Mouse (Mus musculus) embryonic stem cell, embryonic (primary cell): Measurements from ENCODE around the gene Tfrc.

Experiments used
- CTCF ChIA-PET, 4 experiments: fragments of 300-600 bp in 2 of 4; fragments of 350-600 bp in 2 of 4; sonication (Branson Sonifier 250); formaldehyde crosslinking; loops; one replicate each; lab custom pipeline; 2022; ENCODE audit warnings: inconsistent platforms in 2 of 4; lab: Charles Lee
- POLR2A ChIA-PET, 4 experiments: fragments of 300-600 bp in 2 of 4; fragments of 350-600 bp in 2 of 4; sonication (Branson Sonifier 250); formaldehyde crosslinking; loops; one replicate each; lab custom pipeline; 2022; ENCODE audit warnings: antibody characterized with exemption in 4 of 4, inconsistent platforms in 1 of 4; lab: Charles Lee

Tfrc gene

DNA sequence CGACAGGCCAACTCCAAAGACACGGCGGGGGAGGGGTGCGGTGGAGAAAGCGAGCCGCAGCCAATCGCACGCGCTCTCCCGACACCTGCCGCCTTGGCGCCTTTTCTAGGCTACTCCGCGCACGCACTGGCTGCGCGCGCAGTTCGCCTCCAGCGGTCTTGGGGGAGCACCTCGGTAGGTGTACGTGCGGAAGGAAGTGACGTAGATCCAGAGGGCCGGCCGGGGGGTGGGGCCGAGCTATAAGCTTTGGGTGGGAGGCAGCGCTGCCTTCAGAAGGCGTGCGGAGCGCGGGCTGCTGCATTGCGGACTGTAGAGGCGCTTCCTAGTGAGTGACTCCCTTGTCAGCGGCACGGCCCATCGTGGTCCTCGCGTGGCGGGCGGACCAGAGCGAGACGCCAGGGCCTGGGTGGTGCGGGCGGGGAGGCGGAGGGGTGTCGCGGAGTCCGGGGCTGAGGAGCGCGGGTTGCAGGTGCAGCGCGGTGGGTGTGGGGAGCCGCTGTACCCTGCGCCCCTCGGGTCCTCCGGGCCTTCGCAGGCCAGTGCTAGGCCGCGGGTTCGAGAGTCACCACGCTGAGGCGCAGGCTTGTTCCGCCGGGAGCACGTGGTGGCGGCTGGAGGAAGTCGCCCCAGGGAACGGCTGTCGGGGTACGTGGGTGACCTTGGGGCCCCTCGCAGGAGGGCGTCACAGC is at the start of gene Tfrc:
Tfrc (plus strand) TSS at position 209 of the 689 bp plus-strand sequence.
- CTCF ChIA-PET, result interaction anchor here (0.5 to 2.0 kb wide), 13 partner anchors 50 to 613 kb away, joined by 3 to 9 read pairs (median 4); no protein-coding TSS in a partner anchor
- POLR2A ChIA-PET, result interaction anchor here (0.5 to 10.0 kb wide), 149 partner anchors 8 to 820 kb away, joined by 3 to 169 read pairs (median 5); partner anchors contain the start of genes Fbxo45 (in 2 of the 4), Pcyt1a (in 2 of the 4), Tnk2 (in 2 of the 4) and Wdr53 (in 2 of the 4)

DNA sequence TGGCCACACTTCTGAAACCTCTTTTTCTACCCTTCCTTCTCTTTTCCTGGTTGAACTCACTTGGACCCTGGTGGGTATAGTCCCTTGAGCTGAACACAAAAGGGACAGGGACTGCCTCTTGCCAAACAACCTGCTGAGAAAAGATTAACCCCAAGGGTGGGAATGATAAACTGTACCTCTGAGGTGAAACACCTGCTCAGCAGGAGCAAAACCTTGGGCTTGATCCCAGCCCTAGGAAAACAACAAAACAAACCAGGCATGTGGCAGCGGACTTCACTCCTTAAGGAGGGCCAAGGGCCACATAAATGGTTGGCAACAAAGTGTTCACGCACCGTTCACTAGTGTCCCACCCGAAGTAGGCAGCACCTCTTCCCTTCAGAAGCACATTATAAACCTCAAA is 49.2 kb upstream of the Tfrc start:
- CTCF ChIA-PET, result no interaction called here
- POLR2A ChIA-PET, result interaction anchor here in 2 of 4 experiments (1.0 to 1.9 kb wide), 2 partner anchors 10 to 50 kb away, joined by 4 to 9 read pairs; partner anchors contain the start of gene Tfrc (in 1 of the 2)

DNA sequence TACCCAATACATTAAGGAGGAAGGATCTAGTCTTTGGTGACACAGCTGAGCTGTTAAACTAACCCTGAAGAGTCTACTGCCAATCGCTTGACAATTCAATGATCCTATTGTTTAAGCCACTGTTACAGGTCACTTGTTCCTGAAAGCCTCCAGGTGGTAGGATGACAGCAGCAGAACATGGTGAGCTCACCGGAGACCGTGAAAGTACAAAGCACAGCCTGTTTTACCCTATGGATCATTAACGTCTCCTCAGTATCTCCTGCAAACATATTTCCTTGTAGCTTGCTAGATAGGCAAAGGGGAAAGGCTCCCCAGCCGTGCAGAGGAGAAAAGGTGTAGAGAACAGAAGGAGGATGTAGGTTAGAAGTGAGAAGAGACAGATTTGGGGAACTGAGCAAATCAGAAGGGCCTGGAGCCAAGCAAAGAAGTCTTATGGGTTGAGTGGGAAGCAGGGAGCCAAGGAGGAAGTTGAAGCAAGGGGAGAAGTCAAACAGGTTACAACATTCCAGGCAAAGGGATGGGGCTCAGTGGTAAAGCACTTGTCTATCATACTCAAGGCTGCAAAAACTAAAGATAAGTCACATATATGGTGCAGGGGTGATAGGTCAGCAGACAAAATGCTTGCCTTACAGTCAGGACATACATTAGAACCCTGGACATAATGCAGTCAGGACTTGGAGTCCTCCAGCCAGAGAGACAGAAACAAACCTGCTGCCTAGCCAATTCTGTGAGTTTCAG is 45.5 kb upstream of the Tfrc start:
- CTCF ChIA-PET, result no interaction called here
- POLR2A ChIA-PET, result interaction anchor here in 3 of 4 experiments (0.6 to 1.8 kb wide), 8 partner anchors 10 to 679 kb away, joined by 3 to 7 read pairs (median 3); partner anchors contain the start of gene Tfrc (in 2 of the 3)

DNA sequence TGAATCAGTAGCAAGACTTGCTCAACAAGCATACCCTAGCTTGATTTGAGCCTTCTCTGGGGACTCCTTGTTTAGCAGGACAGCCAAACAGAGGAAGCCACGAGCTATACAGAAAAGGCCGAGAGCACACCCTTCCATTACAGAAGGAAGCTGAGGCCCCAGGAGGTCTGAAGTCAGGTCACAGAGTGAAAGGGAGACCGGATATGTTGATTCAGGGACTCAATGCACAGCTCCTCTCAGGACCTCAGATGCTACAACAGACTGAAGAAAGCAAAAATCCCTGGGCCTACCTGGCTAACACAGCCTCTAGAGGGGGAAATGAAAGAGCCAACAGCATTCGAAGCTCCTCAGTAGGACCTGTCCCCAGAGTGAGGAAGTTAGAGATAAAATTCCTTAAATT is 41.4 kb upstream of the Tfrc start:
- ChIA-PET CTCF (interaction anchor here (0.5 to 2.2 kb wide), 9 partner anchors 16 to 1875 kb away, joined by 3 to 9 read pairs (median 3); no protein-coding TSS in a partner anchor), POLR2A (interaction anchor here in 3 of 4 experiments (0.6 to 3.2 kb wide), 25 partner anchors 13 to 72 kb away, joined by 3 to 22 read pairs (median 4); partner anchors contain the start of gene Tfrc (in 3 of the 3))

DNA sequence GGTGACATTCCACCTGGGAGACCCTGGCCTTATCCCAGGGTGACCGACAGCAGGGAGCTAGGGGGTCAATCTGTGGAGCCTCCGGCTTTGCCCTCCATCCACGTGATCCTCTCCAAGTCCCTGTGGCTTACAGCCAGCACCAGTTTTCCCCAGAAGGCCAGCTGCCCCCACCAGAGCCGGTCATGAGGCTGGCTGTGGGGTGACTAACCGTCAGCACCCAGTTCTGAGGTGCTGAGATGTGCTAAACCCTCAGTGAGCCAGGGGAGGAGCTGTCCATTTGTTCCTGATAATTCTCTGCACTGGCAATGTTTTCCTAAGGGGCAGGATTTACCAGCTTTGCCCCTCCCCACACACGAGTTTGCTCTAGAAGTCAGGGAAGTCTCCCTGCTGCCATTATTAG is 40.3 kb upstream of the Tfrc start:
- POLR2A ChIA-PET, result interaction anchor here in 3 of 4 experiments (0.6 to 3.2 kb wide), 19 partner anchors 12 to 149 kb away, joined by 3 to 22 read pairs (median 4); partner anchors contain the start of genes Tfrc (in 3 of the 3) and Tctex1d2 (in 1 of the 3)
- CTCF ChIA-PET, result interaction anchor here in 2 of 4 experiments (0.6 to 2.2 kb wide), 10 partner anchors 10 to 598 kb away, joined by 3 to 6 read pairs (median 3); no protein-coding TSS in a partner anchor

DNA sequence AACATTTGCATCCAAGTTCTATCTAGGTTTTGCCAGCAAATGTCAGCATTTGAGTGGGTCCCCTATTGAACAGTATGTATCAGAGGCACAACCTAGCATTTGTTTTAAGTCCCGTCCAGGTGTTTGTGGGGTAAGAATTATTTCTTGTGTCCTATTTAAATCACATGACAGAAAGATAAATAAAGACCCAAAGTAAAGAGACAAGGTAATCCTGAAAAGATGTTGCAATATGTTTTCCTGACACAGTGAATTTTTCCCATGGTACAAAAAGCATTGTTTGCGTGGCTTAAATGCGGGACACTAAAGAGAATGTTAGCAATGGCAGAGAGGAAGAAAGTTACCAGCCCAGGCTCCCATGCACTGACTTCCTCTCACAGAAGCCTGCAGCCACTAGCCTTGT is 38.7 kb upstream of the Tfrc start:
- ChIA-PET POLR2A (interaction anchor here in 1 of 4 experiments (0.6 to 1.6 kb wide), 3 partner anchors 9 to 54 kb away, joined by 3 to 5 read pairs (median 3); no protein-coding TSS in a partner anchor), CTCF (no interaction called here)

DNA sequence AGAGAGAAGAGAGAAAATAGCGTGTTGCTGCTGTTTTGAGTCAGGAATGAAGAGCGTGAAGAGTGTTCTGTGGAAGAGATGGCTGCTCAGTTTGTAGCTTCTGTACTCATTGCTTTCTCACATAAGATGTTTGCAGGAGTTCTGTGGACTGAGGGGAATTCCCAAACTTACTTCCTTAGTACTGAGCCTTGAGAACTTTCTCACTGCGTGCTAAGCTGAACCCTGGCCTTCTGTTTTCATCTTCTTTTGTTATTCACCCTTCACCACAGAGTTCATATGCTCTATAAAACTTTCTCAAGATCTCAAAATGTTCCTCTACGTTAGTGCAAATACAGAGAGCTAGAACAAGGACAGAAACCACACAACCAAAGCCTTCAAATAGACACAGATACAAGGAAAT is 36.2 kb upstream of the Tfrc start:
- POLR2A ChIA-PET, result interaction anchor here in 3 of 4 experiments (0.6 to 2.5 kb wide), 6 partner anchors 17 to 65 kb away, joined by 3 to 9 read pairs (median 4); no protein-coding TSS in a partner anchor
- CTCF ChIA-PET, result no interaction called here

DNA sequence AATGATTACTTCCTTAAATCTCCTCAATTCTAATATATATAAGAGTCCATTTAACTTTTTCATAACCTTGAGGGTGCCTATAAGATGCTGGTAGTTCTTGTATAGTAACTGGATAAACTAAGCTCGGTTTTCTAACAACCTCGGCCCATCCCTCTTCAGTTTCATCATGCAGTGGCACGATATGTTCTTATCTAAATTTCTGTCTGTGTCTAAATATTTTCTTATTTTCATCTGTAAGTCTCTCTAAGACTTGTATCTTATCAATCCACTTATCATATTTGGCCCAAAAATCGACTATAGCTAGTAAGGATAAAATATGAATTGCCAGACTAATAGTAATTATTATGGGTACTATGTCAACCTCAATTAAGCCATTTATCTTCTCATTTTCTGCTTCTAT is 22.2 kb upstream of the Tfrc start:
- POLR2A ChIA-PET, result interaction anchor here in 1 of 4 experiments (0.6 to 0.8 kb wide), 3 partner anchors 10 to 51 kb away, joined by 3 to 4 read pairs (median 3); no protein-coding TSS in a partner anchor
- CTCF ChIA-PET, result no interaction called here

DNA sequence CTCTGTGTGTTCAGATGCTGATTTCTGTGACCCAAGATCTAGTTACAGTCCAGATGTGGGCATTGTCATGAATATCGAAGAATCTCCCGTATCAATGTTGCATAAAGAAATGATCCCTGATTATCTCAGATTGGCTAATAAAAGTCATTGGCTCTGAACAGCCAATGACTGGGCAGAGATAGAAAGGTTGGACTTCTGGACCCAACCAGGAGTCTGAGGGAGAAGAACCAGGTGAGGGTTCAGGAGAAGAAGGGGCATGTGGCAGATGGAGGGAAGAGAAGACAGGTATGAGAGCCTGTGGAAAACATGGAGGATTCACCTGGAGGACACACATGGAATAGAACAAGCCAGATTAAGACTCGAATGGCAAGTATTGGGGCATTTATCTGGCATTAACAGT is 20.2 kb upstream of the Tfrc start:
- ChIA-PET POLR2A (interaction anchor here in 2 of 4 experiments (1.1 to 7.9 kb wide), 4 partner anchors 11 to 22 kb away, joined by 3 to 48 read pairs (median 6); partner anchors contain the start of gene Tfrc (in 1 of the 2)), CTCF (no interaction called here)

DNA sequence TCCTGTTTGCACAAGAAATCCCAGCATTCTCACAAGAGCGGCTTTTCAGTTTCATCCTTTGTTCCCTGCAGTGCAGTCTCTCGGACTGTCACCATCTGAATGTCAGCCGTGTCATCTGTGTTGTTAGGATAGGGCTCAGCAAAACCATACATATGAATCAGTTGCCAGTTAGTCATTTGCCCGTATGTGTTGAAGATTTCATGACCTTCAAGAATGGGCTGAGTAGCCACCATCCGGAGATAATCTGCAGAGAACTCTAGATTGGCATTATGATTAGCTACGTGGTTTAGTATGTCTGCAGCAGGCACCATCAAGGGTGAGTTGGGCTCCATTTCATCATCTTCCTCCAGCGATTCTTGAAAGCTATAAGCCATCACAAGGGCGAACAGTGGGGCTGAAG is 17.2 kb upstream of the Tfrc start:
- POLR2A ChIA-PET, result interaction anchor here in 3 of 4 experiments (0.6 to 7.9 kb wide), 10 partner anchors 17 to 415 kb away, joined by 3 to 48 read pairs (median 4); partner anchors contain the start of gene Tfrc (in 3 of the 3)
- CTCF ChIA-PET, result interaction anchor here in 1 of 4 experiments (0.6 kb wide), 1 partner anchor 43 kb away, joined by 3 read pairs; no protein-coding TSS in a partner anchor

DNA sequence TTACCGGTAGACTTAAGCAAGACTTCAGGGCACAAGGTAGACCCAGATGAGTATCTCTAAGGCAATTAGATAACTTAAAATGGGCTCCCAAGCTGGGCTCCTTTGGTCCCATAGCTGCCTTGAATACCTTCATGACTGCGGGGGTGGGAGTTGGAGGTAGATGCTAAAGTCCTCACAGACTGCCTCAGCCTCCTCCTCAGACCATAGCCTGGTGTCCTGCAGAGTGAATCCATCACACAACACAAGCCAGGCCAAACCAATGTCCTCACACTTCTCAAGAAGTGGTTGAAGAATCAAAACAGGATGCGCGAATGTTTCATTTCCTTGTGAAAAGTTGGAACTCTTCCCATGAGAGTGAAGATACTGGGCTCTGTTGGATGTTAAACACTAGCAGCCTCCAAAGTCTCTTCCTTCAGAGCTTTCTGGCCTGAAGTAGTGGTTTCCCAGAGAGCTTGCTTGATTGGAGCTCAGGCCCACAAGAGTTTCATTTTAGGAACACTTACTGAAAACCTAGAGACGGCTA is 15.4 kb upstream of the Tfrc start:
- ChIA-PET CTCF (no interaction called here), POLR2A (interaction anchor here in 3 of 4 experiments (0.6 to 7.9 kb wide), 9 partner anchors 15 to 85 kb away, joined by 3 to 48 read pairs (median 5); partner anchors contain the start of gene Tfrc (in 3 of the 3))

DNA sequence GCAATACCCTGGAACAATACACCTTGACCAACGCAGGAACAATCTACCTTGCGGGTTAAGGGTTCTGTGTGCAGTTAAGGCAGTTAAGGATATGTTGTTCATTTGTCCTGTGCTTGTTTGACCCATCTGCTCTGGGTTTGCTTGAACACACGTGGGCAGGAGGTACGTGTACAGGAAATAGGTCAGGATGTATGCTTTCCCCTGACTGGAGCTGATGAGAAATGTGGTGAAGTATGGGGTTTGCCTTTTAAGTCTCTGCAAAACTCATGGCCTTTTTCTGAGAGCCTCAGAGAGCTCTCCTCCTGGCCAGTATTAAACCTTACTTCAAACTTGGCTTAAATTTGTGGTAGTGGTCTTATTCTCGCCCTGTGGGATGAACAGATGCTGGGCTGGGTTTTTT is 14.8 kb upstream of the Tfrc start:
- ChIA-PET CTCF (interaction anchor here in 1 of 4 experiments (0.6 kb wide), 1 partner anchor 630 kb away, joined by 3 read pairs; no protein-coding TSS in a partner anchor), POLR2A (interaction anchor here in 3 of 4 experiments (0.8 to 7.9 kb wide), 8 partner anchors 15 to 86 kb away, joined by 3 to 48 read pairs (median 5); partner anchors contain the start of gene Tfrc (in 2 of the 3))

DNA sequence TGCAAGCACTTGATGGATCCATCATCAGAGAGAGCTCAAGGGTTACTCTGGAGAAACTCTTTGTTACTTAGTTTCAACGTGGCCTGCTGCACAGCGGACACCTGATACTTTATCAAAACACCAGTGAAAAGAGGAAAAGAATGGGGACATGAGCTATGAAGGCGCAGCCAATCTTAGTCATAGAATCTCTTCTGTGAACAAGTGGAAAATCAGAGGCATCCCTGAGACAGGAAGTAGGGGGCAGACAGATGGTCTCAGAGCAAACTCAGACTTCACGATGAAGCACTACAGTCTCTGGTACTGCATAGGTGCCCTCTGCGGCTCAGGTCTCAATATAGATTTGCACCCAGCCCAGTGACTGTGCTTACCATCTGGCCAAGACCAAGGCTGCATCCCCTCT is 14.0 kb upstream of the Tfrc start:
- ChIA-PET CTCF (interaction anchor here in 1 of 4 experiments (0.6 kb wide), 1 partner anchor 95 kb away, joined by 3 read pairs; no protein-coding TSS in a partner anchor), POLR2A (interaction anchor here in 3 of 4 experiments (0.8 to 7.9 kb wide), 7 partner anchors 14 to 86 kb away, joined by 3 to 48 read pairs (median 4); partner anchors contain the start of gene Tfrc (in 2 of the 3))

DNA sequence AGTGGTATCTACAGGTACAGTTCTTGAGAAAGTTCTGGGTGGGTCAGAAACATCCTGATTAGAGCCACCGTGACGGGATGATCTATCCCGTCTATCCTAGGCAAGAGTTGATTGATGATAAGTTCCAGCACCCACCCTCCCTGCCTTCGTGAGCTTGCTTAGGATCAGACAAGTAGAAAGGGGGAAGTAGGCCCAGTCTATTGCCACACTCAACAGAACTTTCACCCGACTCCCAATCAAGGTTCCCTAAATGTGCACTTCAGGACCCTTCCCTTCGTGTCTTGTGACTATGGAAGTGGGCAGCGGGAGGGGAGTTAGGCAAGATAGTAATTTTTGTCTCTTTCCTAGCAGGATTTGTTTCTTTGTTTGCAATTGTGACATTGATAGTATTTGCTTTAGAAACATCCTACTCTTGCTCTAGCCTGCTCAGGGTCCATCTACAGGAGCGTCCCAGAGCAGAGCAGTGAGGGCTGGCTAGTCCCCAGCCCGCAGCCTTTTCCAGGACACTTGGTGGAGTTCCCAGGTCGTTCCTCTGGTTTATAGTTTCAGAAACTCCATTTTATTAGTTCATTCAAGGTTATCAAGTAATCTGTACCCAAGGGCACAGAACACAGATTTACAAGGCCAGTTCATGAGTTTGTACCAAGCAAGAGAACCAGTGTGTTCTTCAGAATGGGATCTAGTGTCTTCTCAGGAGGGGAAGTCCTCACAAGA is 13.4 kb upstream of the Tfrc start:
- CTCF ChIA-PET, result interaction anchor here in 1 of 4 experiments (0.6 kb wide), 1 partner anchor 94 kb away, joined by 3 read pairs; no protein-coding TSS in a partner anchor

DNA sequence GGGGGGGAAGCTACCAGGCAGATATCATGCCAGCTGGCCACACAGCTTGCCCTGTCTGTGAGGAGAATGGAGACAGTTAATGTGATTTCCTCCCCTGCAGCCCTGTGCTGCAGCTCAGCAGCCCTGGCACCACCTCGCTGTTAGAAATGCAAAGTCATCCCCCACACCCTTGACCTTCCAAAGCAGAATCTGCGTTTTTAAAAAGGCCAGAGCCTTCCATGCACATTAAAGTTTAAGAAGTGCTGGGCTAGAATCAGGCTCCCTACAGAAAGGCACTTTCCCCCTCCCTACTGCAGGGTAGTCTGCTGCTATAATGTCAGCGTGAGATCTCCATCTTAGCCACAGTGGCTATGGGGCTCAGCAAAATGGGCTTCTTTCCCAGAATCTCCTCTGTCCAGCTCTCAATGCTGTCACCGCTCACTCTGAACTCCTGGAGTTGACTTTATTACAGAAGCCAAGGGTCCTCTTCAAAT is 10.8 kb upstream of the Tfrc start:
- POLR2A ChIA-PET, result interaction anchor here in 3 of 4 experiments (0.9 to 4.4 kb wide), 9 partner anchors 11 to 87 kb away, joined by 3 to 36 read pairs (median 5); partner anchors contain the start of gene Tfrc (in 3 of the 3)
- CTCF ChIA-PET, result no interaction called here

More for the DNA sequence above, 13.4 kb upstream of the Tfrc start:
- POLR2A ChIA-PET, result interaction anchor here in 2 of 4 experiments (0.8 to 7.9 kb wide), 6 partner anchors 14 to 87 kb away, joined by 3 to 48 read pairs (median 7); partner anchors contain the start of gene Tfrc (in 2 of the 2)

DNA sequence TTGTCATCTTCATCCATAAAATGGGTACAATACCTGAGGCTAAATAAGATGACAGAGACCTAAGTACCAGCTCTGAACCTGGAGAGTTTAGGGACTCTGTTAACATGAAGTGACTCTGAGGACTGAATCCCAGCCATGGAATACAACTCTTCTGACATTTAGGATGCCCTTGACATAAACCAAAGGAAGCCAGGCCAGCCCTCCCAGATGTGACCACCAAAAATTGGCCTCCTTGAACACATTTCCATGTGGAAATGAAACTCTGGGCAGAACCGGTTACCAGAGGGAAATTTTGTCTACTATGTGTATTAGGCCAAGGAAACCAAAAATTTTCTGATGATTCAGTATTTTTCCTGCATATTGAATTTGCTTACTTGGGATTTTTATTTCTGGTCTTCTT is 9.6 kb upstream of the Tfrc start:
- CTCF ChIA-PET, result interaction anchor here in 1 of 4 experiments (0.6 kb wide), 1 partner anchor 140 kb away, joined by 4 read pairs; no protein-coding TSS in a partner anchor

More for the DNA sequence above, 9.6 kb upstream of the Tfrc start:
- POLR2A ChIA-PET, result interaction anchor here in 3 of 4 experiments (0.6 to 4.4 kb wide), 6 partner anchors 10 to 278 kb away, joined by 3 to 36 read pairs (median 8); partner anchors contain the start of gene Tfrc (in 2 of the 3)
